Mouse (Mus musculus): Measurements from ENCODE around the gene Fgfr2. TPM values are rescaled to one million over a fixed set of nuclear protein-coding genes. Genes with fewer than 3 reads are reported as not detected.
A peak's percentile ranks its signal among the peaks of the same experiment; 100 is the strongest.

The Fgfr2 gene
- polyA plus RNA-seq, 1 experiment from 2014 or later = 18.5 TPM

- H3K4me1 ChIP-seq = no peaks in the 10 kb centered on the region
- H3K4me3 ChIP-seq = no peak overlapping the region
- no peak overlapping the region for H3K9ac ChIP-seq
- H3K36me3 ChIP-seq = no peaks in the 10 kb centered on the region
- no peak overlapping the region for H3K27ac ChIP-seq
- no peak for ATAC-seq
- 60% methylated on average over 9 of the region's 9 CpGs for WGBS (ENCODE audit: insufficient replicate concordance)
- peaks cover 20% of the 10 kb centered on the region for H3K27me3 ChIP-seq (replicated peaks)
- no peaks in the 10 kb centered on the region for H3K9me3 ChIP-seq (replicated peaks)
- no peak overlapping the region for H3K4me2 ChIP-seq
These were observed 2179.8 kb downstream of the Fgfr2 start for GRCm38 (mm10) chr7:130943280-130943895.

- Histone ChIP-seq H3K9ac (no peak overlapping the region), H3K27me3 (replicated peaks) (peaks cover 47% of the 10 kb centered on the region), H3K9me3 (replicated peaks) (no peaks in the 10 kb centered on the region), H3K4me2 (no peak overlapping the region), H3K4me1 (peaks cover 7% of the 10 kb centered on the region; the same call in 1 of the 2 replicates), H3K36me3 (no peaks in the 10 kb centered on the region), H3K4me3 (no peak overlapping the region), H3K27ac (no peak overlapping the region)
- 69% methylated on average over 8 of the region's 8 CpGs for WGBS (ENCODE audit: insufficient replicate concordance)
- no peak for ATAC-seq
These were observed 2182.4 kb downstream of the Fgfr2 start for GRCm38 (mm10) chr7:130940733-130941132.

DNA sequence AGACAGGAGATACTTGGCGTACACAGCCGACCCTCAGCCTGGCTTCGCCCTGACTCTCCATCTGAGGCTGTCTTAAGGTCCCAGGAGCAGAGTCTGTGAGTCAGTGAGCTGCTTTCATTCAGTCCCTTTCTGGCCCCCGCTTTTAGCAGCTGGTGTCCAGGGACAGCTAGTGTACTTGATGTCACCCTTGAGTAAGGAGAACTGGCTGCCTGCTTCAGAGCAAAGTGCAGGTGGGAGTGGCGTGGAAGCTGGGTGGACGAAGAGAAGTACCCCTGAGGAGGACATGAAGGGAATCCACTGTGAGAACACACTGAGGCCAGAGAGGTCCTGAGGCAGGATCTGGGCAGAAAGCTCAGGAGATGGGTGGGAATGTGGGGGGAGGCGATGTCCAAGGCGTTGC is 2184.3 kb downstream of the Fgfr2 start:
- H3K4me1 ChIP-seq = peaks cover 9% of the 10 kb centered on the region; the same call in 1 of the 2 replicates
- no peak overlapping the region for H3K4me2 ChIP-seq
- H3K36me3 ChIP-seq = no peaks in the 10 kb centered on the region
- no peaks in the 10 kb centered on the region for H3K9me3 ChIP-seq (replicated peaks)
- H3K9ac ChIP-seq = no peak overlapping the region
- H3K27ac ChIP-seq = no peak overlapping the region
- WGBS (ENCODE audit: insufficient replicate concordance) = 73% methylated on average over 8 of the region's 8 CpGs
- no peak for ATAC-seq
- H3K27me3 ChIP-seq (replicated peaks) = peaks cover 65% of the 10 kb centered on the region
- H3K4me3 ChIP-seq = no peak overlapping the region

DNA sequence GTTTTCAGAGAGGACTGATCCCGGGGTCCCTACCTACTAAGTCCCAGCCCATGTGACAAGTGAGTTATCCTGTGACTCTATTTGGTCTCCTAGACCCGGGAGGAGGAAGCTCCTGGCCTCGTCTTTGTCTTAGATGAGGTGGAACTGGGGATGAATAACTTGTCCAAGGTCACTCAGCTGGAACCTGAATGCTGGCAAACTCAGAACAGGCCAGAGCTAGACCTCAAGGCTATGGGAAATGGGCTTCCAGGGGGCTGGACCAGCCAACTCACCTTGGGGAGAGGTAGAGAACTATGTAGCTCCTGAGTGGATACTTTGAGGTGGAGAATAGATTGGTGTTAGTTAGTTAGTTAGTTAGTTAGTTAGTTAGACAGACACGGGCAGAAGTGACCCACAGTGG is 2185.1 kb downstream of the Fgfr2 start:
- Histone ChIP-seq H3K9ac (no peak overlapping the region), H3K36me3 (no peaks in the 10 kb centered on the region), H3K4me1 (peaks cover 9% of the 10 kb centered on the region; the same call in 1 of the 2 replicates), H3K4me2 (no peak overlapping the region), H3K27ac (no peak overlapping the region), H3K4me3 (no peak overlapping the region), H3K9me3 (replicated peaks) (no peaks in the 10 kb centered on the region), H3K27me3 (replicated peaks) (peaks cover 74% of the 10 kb centered on the region)
- 49% methylated on average over 4 of the region's 4 CpGs for WGBS (ENCODE audit: insufficient replicate concordance)
- ATAC-seq = no peak

GRCm38 (mm10) chr7:130937266-130937841 is 2185.8 kb downstream of the Fgfr2 start:
- Histone ChIP-seq H3K4me3 (no peak overlapping the region), H3K9ac (no peak overlapping the region), H3K27ac (no peak overlapping the region), H3K27me3 (replicated peaks) (peaks cover 75% of the 10 kb centered on the region), H3K4me2 (0 out of 2 replicates have a peak overlapping the region, but pooled peaks have one; percentile 64), H3K9me3 (replicated peaks) (no peaks in the 10 kb centered on the region), H3K4me1 (peaks cover 9% of the 10 kb centered on the region; the same call in 1 of the 2 replicates), H3K36me3 (no peaks in the 10 kb centered on the region)
- no peak for ATAC-seq
- 15% methylated on average over 12 of the region's 12 CpGs for WGBS (ENCODE audit: insufficient replicate concordance)

DNA sequence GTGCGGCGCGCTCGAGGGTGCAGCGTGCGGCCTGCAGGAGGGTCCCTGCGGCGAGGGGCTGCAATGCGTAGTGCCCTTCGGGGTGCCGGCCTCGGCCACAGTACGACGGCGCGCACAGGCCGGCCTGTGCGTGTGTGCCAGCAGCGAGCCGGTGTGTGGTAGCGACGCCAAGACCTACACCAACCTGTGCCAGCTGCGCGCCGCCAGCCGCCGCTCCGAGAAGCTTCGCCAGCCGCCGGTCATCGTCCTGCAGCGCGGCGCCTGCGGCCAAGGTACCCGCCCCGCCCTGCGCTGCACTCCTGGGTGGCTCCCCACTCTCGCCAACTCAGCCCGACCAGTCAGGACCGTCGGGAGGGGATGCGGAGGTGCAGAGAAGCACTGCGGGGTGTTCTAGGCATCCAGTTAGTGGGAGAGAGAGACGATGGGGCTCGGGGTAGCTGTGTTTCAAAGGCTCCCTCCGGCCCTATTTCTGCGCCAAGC is 2186.6 kb downstream of the Fgfr2 start:
- ATAC-seq = no peak
- H3K27me3 ChIP-seq (replicated peaks) = peaks cover 73% of the 10 kb centered on the region
- under 1% methylated on average over 45 of the region's 49 CpGs for WGBS (ENCODE audit: insufficient replicate concordance)
- H3K36me3 ChIP-seq = no peaks in the 10 kb centered on the region
- peak overlapping the region; percentile 64 for H3K4me2 ChIP-seq
- peak overlapping the region; percentile 39 for H3K4me3 ChIP-seq
- no peak overlapping the region for H3K9ac ChIP-seq
- H3K4me1 ChIP-seq = peaks cover 9% of the 10 kb centered on the region; the same call in 1 of the 2 replicates
- no peak overlapping the region for H3K27ac ChIP-seq
- no peaks in the 10 kb centered on the region for H3K9me3 ChIP-seq (replicated peaks)

DNA sequence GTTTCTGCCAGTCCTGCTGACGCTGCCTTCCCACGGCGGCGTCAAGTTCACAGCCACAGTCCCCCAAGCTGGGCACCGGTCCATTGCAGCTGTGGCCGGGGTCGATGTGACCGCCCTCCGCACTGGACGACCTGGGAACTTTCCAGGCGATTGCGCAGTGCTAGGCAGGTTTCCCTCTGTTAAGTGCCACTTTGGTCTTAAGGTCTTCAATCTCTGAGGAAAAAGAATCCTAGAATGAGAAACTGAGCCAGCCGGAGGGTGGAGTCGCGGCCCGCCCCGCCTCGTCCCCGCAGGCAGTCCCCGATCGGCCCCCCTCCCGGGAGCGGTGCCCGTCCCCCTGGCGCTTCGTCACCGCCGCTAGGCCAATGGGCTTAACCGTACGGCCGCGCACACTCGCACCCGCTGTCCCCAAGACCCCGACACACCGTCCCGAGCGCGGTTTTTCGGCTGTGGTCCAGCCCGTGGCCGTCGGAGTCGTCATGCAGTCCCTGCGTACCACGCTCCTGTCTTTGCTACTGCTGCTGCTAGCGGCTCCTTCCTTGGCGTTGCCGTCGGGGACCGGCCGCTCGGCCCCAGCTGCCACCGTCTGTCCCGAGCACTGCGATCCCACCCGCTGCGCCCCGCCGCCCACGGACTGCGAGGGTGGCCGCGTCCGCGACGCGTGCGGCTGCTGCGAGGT is 2187.2 kb downstream of the Fgfr2 start, which contains the start of gene Htra1:
TSS of gene Htra1 (plus strand) at position 319 of the 679 bp plus-strand sequence.
- ATAC-seq = no peak
- H3K36me3 ChIP-seq = no peaks in the 10 kb centered on the region
- WGBS (ENCODE audit: insufficient replicate concordance) = 1% methylated on average over 70 of the region's 70 CpGs
- peaks cover 73% of the 10 kb centered on the region for H3K27me3 ChIP-seq (replicated peaks)
- no peak within 1 kb of the TSS for H3K27ac ChIP-seq
- peak within 1 kb of the TSS; percentile 64 for H3K4me2 ChIP-seq
- peaks cover 9% of the 10 kb centered on the region; the same call in 1 of the 2 replicates for H3K4me1 ChIP-seq
- no peaks in the 10 kb centered on the region for H3K9me3 ChIP-seq (replicated peaks)
- peak within 1 kb of the TSS; percentile 39 for H3K4me3 ChIP-seq
- no peak within 1 kb of the TSS for H3K9ac ChIP-seq

GRCm38 (mm10) chr7:130935421-130935792 is 2187.7 kb downstream of the Fgfr2 start:
- peaks cover 73% of the 10 kb centered on the region for H3K27me3 ChIP-seq (replicated peaks)
- WGBS (ENCODE audit: insufficient replicate concordance) = 13% methylated on average over 16 of the region's 16 CpGs
- H3K9me3 ChIP-seq (replicated peaks) = no peaks in the 10 kb centered on the region
- no peaks in the 10 kb centered on the region for H3K36me3 ChIP-seq
- H3K27ac ChIP-seq = no peak overlapping the region
- H3K4me2 ChIP-seq = peak overlapping the region; percentile 64
- no peak for ATAC-seq
- peak overlapping the region; percentile 39 for H3K4me3 ChIP-seq
- peaks cover 9% of the 10 kb centered on the region; the same call in 1 of the 2 replicates for H3K4me1 ChIP-seq
- H3K9ac ChIP-seq = no peak overlapping the region

DNA sequence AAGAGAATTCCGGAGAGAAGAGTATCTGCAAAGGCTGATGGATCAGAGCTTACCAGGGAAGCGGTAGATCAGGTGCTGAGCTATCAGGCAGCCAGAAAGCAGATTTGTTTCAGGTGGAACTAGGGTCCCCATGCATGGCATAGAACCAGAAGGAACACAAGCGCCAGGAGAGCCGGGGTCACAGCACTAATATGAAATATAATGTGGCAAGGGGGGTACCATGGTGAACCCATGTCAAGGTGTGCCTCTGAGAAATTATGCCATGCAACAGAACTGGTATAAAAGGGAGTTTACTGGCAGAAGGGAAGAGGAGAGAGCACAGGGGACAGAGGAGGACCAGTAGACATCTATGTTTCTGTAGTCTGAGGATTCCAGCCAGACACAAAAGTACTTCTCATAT is 2188.5 kb downstream of the Fgfr2 start:
- 65% methylated on average over 4 of the region's 4 CpGs for WGBS (ENCODE audit: insufficient replicate concordance)

GRCm38 (mm10) chr7:130932921-130933320 is 2190.2 kb downstream of the Fgfr2 start:
- Histone ChIP-seq H3K4me3 (no peak overlapping the region), H3K27me3 (replicated peaks) (peaks cover 53% of the 10 kb centered on the region), H3K9ac (no peak overlapping the region), H3K27ac (no peak overlapping the region), H3K36me3 (no peaks in the 10 kb centered on the region), H3K4me2 (no peak overlapping the region), H3K4me1 (peaks cover 9% of the 10 kb centered on the region; the same call in 1 of the 2 replicates), H3K9me3 (replicated peaks) (no peaks in the 10 kb centered on the region)
- ATAC-seq = no peak
- WGBS (ENCODE audit: insufficient replicate concordance) = 76% methylated on average over 9 of the region's 9 CpGs

More for the DNA sequence above, 2188.5 kb downstream of the Fgfr2 start:
- H3K27ac ChIP-seq = no peak overlapping the region
- H3K9ac ChIP-seq = no peak overlapping the region
- peaks cover 9% of the 10 kb centered on the region; the same call in 1 of the 2 replicates for H3K4me1 ChIP-seq
- H3K9me3 ChIP-seq (replicated peaks) = no peaks in the 10 kb centered on the region
- H3K4me3 ChIP-seq = no peak overlapping the region
- no peaks in the 10 kb centered on the region for H3K36me3 ChIP-seq
- no peak for ATAC-seq
- H3K27me3 ChIP-seq (replicated peaks) = peaks cover 70% of the 10 kb centered on the region
- no peak overlapping the region for H3K4me2 ChIP-seq

- no peaks in the 10 kb centered on the region for H3K4me1 ChIP-seq
- H3K4me3 ChIP-seq = no peak overlapping the region
- H3K27ac ChIP-seq = no peak overlapping the region
- WGBS (ENCODE audit: insufficient replicate concordance) = 48% methylated on average over 3 of the region's 3 CpGs
- no peaks in the 10 kb centered on the region for H3K9me3 ChIP-seq (replicated peaks)
- ATAC-seq = no peak
- no peak overlapping the region for H3K9ac ChIP-seq
- no peak overlapping the region for H3K4me2 ChIP-seq
- H3K27me3 ChIP-seq (replicated peaks) = peaks cover 28% of the 10 kb centered on the region
- no peaks in the 10 kb centered on the region for H3K36me3 ChIP-seq
These were observed 2192.7 kb downstream of the Fgfr2 start for GRCm38 (mm10) chr7:130930401-130930800.

Measured in liver, embryonic 12.5 days (tissue).